Mouse (Mus musculus) frontal cortex, postnatal 14 days (tissue): Measurements from ENCODE around the gene Vapb.

Source experiments
- DNase-seq, 2 experiments: peaks; one replicate each; pipeline ENCODE4 v3.0.0; 2022; ENCODE audit warnings: low spot score in 2 of 2

Vapb gene

DNA sequence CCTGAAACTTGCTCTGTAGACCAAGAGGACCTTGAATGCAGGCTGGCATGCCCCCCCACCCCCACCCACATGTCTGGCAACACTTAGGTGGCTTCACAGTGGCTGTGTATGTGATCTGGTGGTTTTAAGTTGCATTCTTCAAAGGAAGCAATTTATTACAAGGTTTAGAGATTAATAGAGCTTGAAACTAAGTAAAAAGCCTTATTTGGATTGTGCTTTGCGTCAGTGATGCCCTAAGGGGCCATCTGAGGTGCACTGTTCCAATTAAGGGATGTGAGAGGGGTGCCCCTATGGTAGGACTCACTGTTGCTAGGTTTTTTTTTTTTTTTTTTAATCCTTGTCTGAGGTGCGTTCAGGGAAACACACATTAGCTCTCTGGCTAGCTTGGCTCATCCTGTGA, 2.9 kb upstream of the Vapb start:
- no peak for DNase-seq

DNA sequence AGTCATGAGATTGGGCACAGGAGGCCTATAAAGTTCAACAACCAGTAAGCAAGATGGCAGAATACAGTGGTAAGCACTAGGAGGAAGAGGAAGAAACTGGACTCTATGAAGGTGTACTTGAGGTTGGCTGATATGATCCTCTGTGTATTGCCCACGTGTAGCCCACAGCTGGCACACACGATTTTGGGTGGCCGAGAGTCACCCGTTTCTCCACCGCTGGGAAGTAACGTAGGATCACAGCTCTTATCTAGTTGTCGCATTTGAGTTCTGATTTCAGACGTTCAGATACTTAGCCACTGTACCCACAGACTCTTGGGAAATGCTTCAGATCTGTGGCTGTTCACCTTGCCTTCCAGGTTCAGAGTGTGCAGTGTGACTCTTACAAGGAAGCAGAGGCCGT, 921 bp downstream of the Vapb start:
- no peak for DNase-seq

DNA sequence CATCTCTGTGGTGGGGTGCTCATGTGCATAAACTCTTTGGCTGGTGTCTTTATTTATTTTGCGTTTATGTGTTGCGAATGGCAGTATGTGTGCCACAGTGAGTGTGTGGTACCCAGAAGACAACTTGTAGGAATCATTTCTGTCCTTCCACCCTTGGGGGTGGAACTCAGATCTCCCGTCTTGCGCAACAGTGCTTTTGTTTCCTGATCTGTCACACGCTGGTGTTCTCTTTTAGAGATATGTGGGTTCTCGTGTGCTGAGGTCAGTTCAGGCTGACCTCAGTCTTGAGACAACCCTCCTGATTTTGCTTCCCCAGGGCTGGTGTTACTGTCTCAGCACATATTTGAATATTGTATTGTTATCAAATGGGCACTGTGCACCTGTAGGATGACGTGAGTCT, 1.8 kb downstream of the Vapb start:
- no peak for DNase-seq

DNA sequence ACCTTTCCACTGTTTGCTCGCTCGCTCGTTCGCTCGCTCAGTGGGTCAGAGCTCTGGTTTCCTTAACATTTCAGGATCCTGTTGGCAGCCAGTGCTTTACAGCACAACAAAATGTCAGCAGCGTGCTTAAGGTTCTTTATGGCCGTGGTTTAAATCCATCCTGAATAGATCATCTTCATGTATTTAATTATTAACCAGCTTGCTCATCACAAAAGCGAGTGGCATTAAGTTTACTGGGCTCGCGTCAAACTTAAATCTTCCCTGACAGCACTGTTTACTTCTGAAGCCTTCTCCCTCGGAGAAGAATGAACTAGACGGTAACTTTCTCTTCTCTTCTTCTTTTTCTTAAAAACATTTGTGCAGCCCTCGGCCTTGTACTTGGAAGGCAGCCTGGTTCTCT, 4.8 kb downstream of the Vapb start:
- no peak for DNase-seq

- no peak for DNase-seq
Observed at GRCm38 (mm10) chr2:173742744-173743143, 5.4 kb downstream of the Vapb start.

- DNase-seq = no peak
Observed at GRCm38 (mm10) chr2:173744070-173744815, 6.9 kb downstream of the Vapb start.

- DNase-seq = no peak
Observed at GRCm38 (mm10) chr2:173748961-173749659, 11.8 kb downstream of the Vapb start.

GRCm38 (mm10) chr2:173755433-173756144, 18.3 kb downstream of the Vapb start:
- no peak for DNase-seq

DNA sequence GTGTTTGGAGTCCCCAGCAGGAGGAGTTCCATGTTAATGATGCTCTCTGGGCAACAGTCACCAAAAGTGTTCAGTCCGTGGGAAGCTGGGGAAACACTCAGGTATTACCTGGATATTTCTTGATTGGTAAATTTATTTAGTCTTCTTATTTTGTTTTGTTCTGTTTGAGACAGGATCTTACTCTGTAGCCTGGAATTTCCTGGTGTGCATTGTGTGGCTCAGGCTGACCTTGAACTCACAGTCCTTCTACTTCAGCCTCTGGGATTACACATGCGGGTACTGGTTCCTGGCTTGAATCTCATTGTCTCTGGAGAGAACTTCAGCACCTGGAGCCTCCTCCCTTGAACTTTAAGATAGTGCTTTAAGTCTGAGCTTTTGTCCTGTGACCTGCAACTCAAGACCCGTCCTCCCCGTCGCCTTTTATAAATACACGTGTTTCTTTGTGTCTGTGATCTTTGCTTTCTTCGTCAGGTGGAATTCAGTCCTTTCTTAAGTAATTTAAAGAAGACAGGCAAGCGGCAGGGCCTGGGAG, 20.4 kb downstream of the Vapb start:
- no peak for DNase-seq

DNA sequence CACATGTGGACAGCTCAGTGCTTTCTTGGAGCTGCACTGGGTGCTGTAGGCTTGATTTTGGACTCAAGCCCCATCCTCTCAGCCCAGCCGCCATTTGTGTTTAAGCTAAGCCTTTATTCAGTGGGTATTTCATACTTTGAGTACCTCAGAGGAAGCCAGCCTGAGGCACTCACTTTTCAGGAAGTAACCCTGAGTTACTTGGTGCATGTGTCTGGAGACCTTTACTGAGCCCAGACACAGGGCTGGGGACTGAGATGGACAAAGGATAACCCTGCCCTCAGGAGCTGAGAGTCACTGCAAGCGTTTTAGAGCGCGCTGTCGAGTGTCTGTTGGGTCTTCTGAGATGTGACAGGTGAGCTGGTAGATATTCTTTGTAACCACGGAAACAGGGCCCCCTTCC, 23.3 kb downstream of the Vapb start:
- DNase-seq = no peak

GRCm38 (mm10) chr2:173764629-173765028, 27.3 kb downstream of the Vapb start:
- no peak for DNase-seq

DNA sequence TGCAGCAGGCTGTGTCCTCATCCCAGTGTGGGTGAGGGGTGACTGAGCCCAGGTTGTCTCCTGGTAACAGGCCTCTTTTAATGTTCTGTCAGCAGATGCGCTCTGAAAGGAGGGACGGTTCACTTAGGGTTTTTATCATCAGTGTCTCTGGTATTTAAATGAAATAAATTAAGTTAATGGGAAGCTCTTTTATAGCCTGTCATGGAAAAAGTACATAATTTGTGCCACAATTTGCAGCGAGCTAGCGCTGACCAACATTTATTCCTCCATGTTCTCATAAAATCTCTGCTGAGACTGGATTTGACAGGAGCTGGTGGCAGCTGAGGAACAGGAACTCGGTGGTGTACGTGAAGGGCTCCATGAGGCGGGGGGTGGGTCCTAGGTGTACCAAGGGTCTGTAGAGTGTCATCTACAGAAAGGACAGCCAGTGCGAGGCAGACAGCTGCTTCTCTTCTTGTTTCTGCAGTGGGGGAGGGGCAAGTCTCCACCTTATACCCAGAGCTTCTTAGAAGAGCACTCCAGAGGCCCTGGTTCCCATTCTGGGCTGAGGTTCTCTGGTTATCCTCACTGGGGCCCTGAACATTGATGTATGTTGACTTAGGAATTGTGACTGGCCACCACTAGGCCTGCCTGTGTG, 30.8 kb downstream of the Vapb start:
- DNase-seq = no peak

- no peak for DNase-seq
Observed at GRCm38 (mm10) chr2:173769183-173769582, 31.9 kb downstream of the Vapb start.

DNA sequence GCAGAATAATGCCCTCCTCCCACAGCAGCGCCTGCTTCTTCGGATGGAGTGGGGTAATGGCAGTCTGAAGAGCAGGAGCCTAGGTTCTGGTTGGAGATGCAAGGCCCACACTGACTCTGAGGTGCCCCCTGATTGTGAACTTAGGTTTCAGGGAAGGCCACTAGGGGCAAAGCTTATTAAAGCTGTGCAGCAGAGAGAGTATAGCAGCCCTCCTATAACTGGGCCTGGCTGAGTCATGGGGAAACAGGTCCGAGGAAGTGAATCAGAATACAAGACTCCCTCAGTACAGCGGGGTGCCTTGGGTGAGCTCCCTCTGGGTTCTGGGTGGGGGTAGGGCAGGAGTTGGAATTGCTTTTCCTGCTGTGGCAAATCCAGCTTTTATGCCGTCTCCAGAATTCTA, 33.3 kb downstream of the Vapb start:
- no peak for DNase-seq

DNA sequence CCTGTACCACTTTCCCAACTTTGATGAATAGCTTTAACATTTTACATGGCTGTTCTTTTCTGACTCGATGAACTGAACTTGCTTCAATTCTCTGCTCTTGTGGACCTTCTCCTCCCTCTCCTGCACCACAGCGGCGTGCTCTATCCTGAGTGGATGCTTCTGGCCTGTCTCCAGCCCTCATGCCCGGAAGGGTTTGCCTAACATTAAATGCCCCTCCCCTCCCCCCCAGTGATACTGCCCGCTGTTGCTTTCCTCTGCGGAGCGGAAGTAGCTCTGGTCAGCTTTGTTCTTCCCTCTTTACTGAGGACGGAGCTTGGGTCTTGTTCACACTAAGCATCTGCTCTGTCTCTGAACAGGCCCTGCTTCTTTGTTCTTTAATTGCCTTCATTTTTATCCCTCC, 34.4 kb downstream of the Vapb start:
- no peak for DNase-seq

DNA sequence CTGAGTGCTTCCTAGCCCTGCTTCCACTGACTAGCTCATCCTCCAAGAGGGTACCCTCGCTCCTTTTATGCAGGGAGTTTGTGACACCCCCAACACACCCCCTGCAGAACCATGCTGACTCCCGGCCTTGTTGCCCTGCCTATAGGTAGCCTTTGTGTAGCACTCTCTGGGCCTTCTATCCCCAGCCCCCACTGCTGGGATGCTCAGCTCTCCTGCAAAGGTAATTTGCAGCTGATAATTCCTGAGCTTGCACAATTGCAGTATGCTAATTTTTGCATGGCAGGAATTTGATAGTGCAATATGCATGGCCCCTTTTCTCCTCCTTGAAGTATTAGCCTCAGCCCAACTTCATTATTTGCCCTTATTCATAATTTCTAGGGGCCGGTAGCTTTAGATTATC, 38.2 kb downstream of the Vapb start:
- DNase-seq = no peak

GRCm38 (mm10) chr2:173776108-173776507, 38.8 kb downstream of the Vapb start:
- DNase-seq = no peak

GRCm38 (mm10) chr2:173780931-173781330, 43.6 kb downstream of the Vapb start:
- DNase-seq = no peak

- DNase-seq = no peak
Observed at GRCm38 (mm10) chr2:173784366-173784765, 47.1 kb downstream of the Vapb start.

- DNase-seq = no peak
Observed at GRCm38 (mm10) chr2:173784884-173785283, 47.6 kb downstream of the Vapb start.

DNA sequence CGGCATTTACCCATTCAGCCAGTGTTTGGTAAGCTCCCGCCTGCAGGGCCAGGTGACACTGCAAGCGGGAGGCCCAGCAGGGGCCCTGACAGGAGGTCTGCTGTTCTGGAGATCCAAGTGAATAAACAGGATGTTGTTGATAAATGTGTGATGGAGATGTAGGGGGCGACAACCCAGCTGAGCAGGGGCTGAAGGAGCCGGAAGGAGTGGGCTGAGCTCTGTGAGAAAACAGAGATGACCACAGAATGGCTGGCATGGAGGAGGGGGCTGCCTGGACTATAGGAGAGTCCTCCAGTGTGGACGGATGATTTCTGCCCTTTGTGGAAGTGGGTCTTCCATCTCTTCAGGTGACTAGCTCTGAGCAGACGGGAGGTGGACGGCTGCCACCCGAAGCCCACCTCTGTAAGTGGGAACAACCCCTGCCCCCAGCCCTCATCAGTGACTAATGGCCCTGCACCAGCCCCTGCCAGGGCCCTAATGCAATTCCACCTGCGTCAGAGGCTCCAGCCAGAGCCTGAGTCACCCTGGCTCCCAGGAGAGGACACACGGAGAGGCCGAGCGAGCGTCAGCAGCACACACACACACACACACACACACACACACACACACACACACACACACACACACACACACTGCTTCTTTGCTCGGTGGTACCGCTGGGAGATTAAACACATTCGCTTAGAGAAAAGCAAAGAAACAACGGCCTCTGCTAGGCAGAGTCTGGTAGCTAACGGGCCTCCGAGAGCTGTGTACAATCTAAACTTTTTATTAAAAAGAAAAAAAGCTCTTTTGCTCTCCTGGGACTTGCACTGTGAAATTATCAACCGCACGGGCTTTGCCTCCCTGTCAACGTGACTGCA, 52.9 kb downstream of the Vapb start:
- no peak for DNase-seq
